Mouse (Mus musculus) B cell, adult (primary cell): ENCODE measurements around the gene Pmepa1. TPM values are rescaled to one million over a fixed set of nuclear protein-coding genes. Genes with fewer than 3 reads are reported as not detected.

Source experiments
- total RNA-seq: library from RNA; stranded (reverse); gene quantifications from 4 replicates; pipeline ENCODE4 v1.2.4, GENCODE M21; 2023; ENCODE audit not compliant: inconsistent age

Pmepa1 gene
- total RNA-seq = 2.3 to 5.3 TPM (median 2.6 TPM) in 4 replicates

DNA sequence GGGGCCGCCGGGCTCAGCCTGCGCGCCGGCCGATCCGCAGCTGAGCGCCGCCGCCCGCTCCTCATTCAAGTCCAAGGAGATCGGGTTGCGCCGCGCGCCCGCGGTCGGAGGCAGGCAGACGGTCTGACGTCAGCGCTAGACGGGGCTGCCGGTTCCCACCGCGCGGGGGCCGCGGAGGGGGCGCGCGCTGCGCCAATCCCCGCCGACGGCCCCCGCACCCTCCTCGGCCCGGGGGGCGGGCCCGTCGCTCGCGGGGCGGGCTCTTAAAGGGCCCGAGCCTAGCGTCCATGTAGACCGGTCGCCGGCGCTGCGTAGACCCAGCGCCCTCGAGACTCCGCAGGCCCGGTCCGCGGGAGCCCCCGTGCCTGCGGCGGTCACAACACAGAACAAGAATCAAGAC lies at the start of gene Pmepa1:
Gene Pmepa1, minus strand, starts transcription at position 125 of the 400 bp plus-strand sequence.

DNA sequence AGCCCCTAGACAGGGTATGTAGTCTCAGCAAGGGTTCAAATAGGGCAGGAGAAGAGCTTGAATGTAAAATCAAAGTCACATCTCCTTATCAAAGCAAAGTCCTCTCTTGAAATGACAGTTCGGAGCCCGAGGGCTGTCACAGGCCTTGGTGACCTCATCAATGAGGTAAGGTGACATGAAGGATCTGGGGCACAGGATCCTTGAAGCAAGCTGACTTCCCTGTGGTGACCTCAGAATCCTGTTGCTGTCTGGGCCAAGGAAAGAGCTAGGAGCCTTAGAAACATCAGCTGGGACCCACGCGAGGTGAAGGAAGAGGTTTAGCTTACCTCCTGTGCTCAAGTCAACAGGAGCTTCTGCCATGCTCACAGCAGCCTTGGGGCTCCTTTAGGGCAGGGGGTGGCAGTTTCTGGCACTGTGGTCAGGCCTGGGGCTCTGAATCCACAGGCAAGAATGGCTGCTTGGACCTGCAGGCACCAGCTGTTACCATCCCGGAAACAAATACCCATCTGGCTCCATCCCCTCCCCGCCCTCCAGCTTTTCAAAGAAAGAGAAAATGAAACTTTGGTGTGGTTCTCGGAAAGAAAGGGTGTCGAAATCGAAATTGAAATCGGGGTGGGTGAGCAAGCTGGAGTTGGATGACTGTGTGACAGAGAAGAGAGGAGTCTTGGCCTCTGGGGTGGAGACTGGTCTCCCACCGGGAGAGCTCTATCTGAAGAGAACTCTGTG lies 57.8 kb downstream of the Pmepa1 start, which contains the start of gene Zbp1:
Gene Zbp1, minus strand, starts transcription at position 508 of the 726 bp plus-strand sequence.

Other genes starting within 250 kb of the Pmepa1 start
- not detected in 4 replicates for gene Ctcfl, start 157.0 kb downstream of the Pmepa1 start, total RNA-seq
- not detected in 4 replicates for gene Pck1, start 123.5 kb downstream of the Pmepa1 start, total RNA-seq
- 24.6 to 56.3 TPM (median 36.8 TPM) in 4 replicates for gene Zbp1, start 57.6 kb downstream of the Pmepa1 start, total RNA-seq
- gene 1700021F07Rik, start 246.1 kb upstream of the Pmepa1 start, total RNA-seq = not detected in 4 replicates